Mouse (Mus musculus) retina, embryonic 14.5 days (tissue): Measurements from ENCODE around the gene Mrtfa.

Experiments
- DNase-seq: peaks from one replicate; pipeline ENCODE4 v3.0.0-alpha.2; 2015; ENCODE audit warnings: low spot score

Gene Mrtfa

GRCm38 (mm10) chr15:81026901-81027300 lies 163.7 kb downstream of the Mrtfa start:
- no peak for DNase-seq

DNA sequence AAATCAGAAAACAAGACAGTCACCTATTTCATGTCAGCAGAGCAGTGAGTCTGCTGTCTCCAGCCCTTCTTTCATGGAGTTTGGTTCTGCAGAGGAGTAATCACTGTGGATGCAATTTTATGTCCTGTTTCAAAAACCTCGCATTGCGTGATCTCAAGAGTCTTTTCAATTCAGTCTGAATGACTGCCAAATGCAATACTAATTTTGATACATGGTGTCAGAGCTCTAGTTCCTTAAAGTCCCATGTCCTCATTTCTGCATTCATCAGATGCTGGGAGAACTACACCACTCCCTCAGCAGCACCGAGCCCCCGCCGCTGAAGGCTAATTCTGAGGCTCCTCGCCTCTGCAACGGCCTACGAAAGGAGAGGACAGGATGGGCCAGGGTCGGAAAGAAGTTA lies 166.7 kb downstream of the Mrtfa start:
- DNase-seq: no peak

DNA sequence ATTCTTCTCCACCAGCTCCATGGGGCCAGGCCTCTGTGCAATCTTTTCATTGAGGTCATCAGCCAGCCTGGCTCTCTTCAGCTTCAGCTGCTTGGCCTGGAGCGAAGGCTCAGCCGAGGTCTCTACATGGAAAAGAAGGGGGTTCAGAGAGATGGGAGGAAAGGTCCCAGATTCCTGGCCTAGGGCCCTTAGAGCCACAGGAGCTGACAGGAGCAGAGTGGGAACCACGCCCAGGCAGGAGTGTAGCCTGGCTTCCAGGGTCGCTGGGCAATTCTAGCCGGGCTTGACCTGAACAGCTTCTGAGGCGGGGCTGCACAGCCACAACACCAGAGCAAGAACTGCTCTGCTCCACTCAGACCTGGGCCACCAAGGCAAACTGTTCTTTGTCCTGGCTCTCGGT lies 168.1 kb downstream of the Mrtfa start:
- no peak for DNase-seq

GRCm38 (mm10) chr15:81021377-81021776 lies 169.2 kb downstream of the Mrtfa start:
- no peak for DNase-seq

DNA sequence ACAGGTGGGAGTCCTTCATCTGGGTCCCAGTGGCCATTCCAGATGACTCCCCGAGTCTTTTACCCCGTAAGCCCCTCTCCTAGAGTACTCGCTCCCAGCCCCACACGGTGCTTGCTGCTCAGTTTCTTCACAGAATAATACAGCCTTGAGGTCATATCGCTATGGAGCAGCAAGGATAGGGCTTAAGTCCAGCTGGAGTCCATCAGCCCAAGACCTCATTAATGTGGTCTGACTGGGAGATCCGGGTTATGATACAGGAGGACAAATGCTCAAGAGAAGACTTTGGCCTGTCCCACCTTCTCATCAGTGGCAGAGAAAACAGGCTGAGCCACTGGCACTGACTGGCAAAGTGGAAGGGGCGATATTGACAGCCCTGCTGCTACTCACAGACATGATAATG lies 173.2 kb downstream of the Mrtfa start:
- DNase-seq: no peak

DNA sequence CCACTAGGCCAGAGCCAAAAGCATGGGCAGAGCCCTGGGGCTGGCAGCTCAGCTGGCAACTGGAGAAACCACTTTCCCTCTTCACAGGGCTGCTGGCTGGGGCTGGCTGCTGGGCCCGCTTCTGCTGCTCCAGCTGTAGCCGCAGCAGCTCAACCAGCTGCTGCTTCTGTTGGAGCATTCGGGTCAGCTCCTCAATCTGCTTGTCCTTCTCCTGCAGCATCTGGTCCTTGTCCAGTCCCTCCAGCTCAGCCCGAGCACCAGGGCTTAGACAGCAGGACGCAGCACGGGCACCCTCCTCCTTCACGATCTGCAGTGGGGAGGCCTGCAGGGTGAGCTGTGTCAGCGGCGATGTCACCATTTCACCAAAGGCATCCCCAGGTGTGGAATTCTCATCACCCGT lies 174.1 kb downstream of the Mrtfa start:
- no peak for DNase-seq

GRCm38 (mm10) chr15:81015068-81015744 lies 175.4 kb downstream of the Mrtfa start:
- no peak for DNase-seq

DNA sequence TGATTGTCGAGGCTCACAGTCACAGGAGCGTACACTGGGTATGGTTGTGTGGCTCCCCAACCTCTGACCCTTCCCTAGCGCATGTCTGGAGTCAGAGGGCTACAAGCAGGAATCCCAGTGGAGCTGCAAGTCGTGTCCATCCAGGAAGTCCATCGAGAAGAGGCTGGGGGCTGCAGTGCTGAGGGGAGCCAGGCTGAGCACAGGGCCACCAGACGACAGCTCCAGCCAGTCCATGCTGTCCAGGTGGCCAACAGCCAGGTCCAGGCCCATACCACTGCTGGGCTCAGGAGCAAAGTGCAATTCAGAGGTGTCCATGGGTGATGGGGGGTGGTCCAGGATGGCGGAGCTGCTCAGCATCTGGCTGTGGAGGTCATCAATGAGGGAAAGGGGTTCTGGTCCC lies 177.4 kb downstream of the Mrtfa start:
- no peak for DNase-seq

- no peak for DNase-seq
These were observed 178.2 kb downstream of the Mrtfa start for GRCm38 (mm10) chr15:81012359-81012758.

GRCm38 (mm10) chr15:81011523-81011922 lies 179.0 kb downstream of the Mrtfa start:
- DNase-seq: no peak

DNA sequence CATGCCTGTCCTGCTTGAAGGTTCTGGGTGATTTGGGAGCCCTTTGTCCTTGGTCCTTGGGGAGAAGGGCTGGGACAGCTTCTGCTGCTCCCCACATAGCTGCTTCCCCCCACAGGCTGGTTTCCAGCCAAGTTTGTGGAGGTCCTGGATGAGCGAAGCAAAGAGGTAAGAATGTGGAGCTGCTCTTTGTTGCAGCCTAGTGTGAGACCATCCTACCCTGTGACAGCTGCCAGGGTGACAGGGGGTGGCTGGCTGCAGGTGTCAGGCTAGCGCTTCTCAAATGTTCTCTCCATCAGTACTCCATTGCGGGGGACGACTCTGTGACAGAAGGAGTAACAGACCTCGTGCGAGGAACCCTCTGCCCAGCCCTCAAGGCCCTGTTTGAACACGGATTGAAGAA lies 180.4 kb downstream of the Mrtfa start:
- DNase-seq: no peak

GRCm38 (mm10) chr15:81008689-81009123 lies 181.9 kb downstream of the Mrtfa start:
- peak; percentile 39 for DNase-seq

DNA sequence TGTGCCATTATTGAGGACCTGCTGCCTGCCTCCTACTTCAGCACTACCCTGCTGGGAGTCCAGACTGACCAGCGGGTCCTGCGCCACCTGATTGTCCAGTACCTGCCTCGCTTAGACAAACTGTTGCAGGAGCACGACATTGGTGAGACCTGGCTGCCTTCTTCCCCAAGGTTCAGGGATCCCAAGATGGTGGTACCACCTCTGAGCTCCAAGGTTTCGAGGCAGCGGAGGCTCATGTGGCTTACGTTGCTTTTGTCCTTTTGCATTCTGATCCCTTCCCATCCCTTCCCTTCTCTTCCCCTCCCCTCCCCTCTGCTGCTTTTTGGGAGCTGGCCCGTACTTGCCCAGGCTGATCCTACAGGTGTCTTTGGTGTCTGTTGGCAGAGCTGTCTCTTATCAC lies 182.7 kb downstream of the Mrtfa start:
- no peak for DNase-seq

GRCm38 (mm10) chr15:81007339-81007738 lies 183.2 kb downstream of the Mrtfa start:
- no peak for DNase-seq

GRCm38 (mm10) chr15:81006127-81006735 lies 184.3 kb downstream of the Mrtfa start:
- no peak for DNase-seq

- no peak for DNase-seq
These were observed 190.0 kb downstream of the Mrtfa start for GRCm38 (mm10) chr15:81000419-81001138.

DNA sequence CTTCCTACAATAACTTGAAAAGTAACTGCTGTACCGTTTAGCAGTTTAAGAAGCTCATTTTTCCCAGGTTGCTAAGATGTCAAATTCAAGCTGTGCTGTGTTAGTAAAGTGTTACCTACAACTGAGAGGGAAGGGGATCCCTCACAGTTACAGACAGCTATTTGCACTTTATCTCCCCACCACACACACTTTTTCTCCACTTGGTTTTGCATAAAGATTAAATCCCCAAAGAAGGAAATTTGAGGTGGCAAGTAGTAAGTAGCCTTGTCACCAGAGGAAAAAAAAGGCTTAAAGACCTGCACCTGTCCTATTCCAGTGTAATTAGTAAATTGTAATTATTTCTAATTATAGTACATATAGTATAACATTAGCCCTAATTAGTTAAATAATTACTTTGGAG lies 193.5 kb downstream of the Mrtfa start:
- DNase-seq: no peak

- no peak for DNase-seq
These were observed 194.3 kb downstream of the Mrtfa start for GRCm38 (mm10) chr15:80996090-80996835.

- DNase-seq: no peak
These were observed 195.6 kb downstream of the Mrtfa start for GRCm38 (mm10) chr15:80994959-80995358.

- no peak for DNase-seq
These were observed 200.8 kb downstream of the Mrtfa start for GRCm38 (mm10) chr15:80989712-80990111.

DNA sequence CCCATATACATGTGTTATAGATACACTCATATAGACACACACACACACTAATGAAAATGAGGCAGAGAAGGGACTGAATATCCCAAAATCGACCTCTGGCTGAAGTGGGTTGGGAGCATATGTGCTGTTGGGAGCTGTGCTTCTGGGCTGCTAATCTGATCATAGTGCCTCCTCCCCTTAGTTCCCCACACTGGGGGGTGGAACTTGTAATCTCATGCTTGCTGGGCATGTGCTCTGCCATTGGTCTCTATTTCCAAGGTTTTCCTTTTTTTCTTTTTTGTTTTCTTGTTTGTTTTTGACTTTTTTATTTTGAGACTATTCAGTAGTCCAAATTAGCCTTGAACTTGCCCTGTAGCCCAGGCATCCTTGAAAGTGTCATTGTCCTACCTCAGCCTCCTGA lies 202.2 kb downstream of the Mrtfa start:
- DNase-seq: no peak

- DNase-seq: no peak
These were observed 207.3 kb downstream of the Mrtfa start for GRCm38 (mm10) chr15:80983264-80983663.

DNA sequence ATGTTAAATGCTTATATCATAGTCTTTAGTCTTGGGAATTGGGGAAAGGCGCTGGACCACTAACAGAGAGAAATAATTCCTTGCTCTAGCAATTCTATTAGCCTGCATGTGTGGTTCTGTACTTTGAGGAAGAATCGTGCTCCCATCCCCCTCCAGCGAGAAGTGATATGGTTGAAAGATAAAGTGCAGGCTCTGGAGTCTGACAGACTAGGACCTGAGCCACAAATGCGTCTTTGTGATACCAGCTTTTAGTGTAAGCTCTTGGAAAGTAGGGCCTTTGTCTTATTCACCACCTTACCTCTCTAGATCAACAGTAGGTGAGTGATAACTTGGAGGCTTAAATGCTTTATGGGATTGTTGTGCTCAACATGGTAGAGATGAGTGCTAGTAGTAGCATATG lies 209.4 kb downstream of the Mrtfa start:
- DNase-seq: no peak
